Mouse (Mus musculus) forebrain, embryonic 16.5 days (tissue): ENCODE data around the gene Gstk1. TPM values are rescaled to one million over a fixed set of nuclear protein-coding genes. Genes with fewer than 3 reads are reported as not detected.

Source experiments
- ATAC-seq: fragments of 200-750 bp; cut with Nextera tagmentation; 2 replicates; pipeline ENCODE4 v1.8.0; 2017; ENCODE audit warnings: mild to moderate bottlenecking, moderate library complexity
- H3K27ac ChIP-seq: fragments of 300-500 bp; sonication (generic); 2 replicates; pipeline ENCODE4 v1.5.1; 2014; ENCODE audit warnings: low read length, control low read depth
- H3K27me3 ChIP-seq: fragments of 300-500 bp; sonication (generic); replicated peaks from 2 replicates; pipeline ENCODE4 v1.6.1; 2014; ENCODE audit warnings: low read length; ENCODE audit not compliant: control insufficient read depth, insufficient read depth
- H3K36me3 ChIP-seq: fragments of 300-500 bp; sonication (generic); 2 replicates; pipeline ENCODE4 v1.6.1; 2014; ENCODE audit not compliant: control insufficient read depth, insufficient read depth
- H3K4me1 ChIP-seq: fragments of 300-500 bp; sonication (generic); replicated peaks from 2 replicates; pipeline ENCODE4 v1.6.1; 2014; ENCODE audit warnings: low read length; ENCODE audit not compliant: control insufficient read depth, insufficient read depth
- H3K4me2 ChIP-seq: fragments of 300-500 bp; sonication (generic); 2 replicates; pipeline ENCODE4 v1.6.1; 2014; ENCODE audit warnings: mild to moderate bottlenecking, low read length, control low read depth
- H3K4me3 ChIP-seq: fragments of 300-500 bp; sonication (generic); replicated peaks from 2 replicates; pipeline ENCODE4 v1.5.1; 2014; ENCODE audit warnings: mild to moderate bottlenecking, low read length, control low read depth
- H3K9ac ChIP-seq: fragments of 300-500 bp; sonication (generic); replicated peaks from 2 replicates; pipeline ENCODE4 v1.6.1; 2014; ENCODE audit warnings: low read depth, low read length, control low read depth
- H3K9me3 ChIP-seq: fragments of 300-500 bp; sonication (generic); 2 replicates; pipeline ENCODE4 v1.6.1; 2016; ENCODE audit warnings: low read length; ENCODE audit not compliant: control insufficient read depth
- WGBS: fragments of 180-500 bp; shearing (Covaris S2); extraction: QIAGEN DNeasy Blood & Tissue Kit; methylation state at CpG from one replicate; pipeline ENCODE4 v1.1.7; 2014; 5-methylcytosine and 5-hydroxymethylcytosine counted together
- polyA plus RNA-seq: library from polyadenylated mRNA; unstranded; fragments of >200 nt; fragmentation: Nextera tagmentation; extraction: Ambion mirVana; gene quantifications from 2 replicates; pipeline ENCODE4 v1.2.1, GENCODE M21; 2015

Gene Gstk1
- polyA plus RNA-seq, 1 experiment from 2014 or later, result 8.2 TPM

GRCm38 (mm10) chr6:42264626-42265312 is 19.0 kb downstream of the Gstk1 start, which contains the start of gene Casp2:
Gene Casp2, plus strand, starts transcription at chr6:42264985.
- peak; percentile 99 for ATAC-seq
- WGBS, result under 1% methylated on average over 49 of the region's 51 CpGs

DNA sequence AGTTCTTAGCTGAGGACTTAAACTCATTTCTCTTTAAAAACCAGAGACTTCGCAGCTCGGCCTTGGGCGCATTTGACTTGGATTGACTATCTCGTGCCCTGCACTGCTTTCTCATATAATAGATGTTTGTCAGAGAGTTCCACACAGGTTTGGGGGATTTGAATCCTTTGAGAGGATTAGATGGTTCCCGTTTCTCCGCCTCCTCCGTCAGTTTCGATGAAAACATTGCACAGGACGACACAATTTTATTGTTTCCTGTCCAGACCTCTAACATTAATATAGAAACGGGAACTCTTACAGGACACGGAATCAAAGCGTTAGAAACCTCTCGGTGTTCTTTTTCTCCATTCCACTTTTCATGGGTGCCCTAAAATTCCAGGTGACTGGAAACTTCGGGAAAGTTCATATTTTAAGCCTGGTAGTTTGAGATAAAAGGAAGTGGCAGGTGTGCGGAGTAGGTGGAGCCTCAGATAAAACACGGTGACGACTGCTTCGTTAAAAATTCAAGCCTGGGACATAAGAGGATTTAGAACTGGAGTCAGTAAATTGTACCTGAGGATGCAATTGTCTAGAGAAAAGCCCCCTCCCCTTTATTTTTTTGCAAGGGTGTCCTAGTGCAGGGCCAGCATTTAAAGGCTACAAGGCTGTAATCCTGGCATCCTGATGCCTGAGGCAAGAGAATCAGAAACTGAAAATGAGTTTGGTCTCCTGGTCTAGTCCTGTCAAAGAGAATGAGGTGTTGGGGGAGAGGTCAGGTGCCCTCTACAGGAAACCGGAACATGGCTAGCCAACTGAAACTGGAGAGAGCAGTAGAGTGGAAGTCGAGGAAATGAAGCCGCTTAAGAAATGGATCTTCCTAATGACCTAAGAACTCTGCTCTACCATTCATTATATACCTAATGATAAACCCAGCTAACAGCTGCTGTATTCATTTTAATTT is 19.9 kb downstream of the Gstk1 start:
- Histone ChIP-seq H3K4me1 (peaks cover 11% of the 10 kb centered on the region), H3K9ac (peak overlapping the region; percentile 79), H3K4me3 (peak overlapping the region; percentile 71), H3K4me2 (peak overlapping the region; percentile 96), H3K9me3 (no peaks in the 10 kb centered on the region), H3K27me3 (no peaks in the 10 kb centered on the region), H3K27ac (peak overlapping the region; percentile 88), H3K36me3 (peaks cover 16% of the 10 kb centered on the region)
- no peak for ATAC-seq
- WGBS, result under 1% methylated on average over 21 of the region's 21 CpGs

More at GRCm38 (mm10) chr6:42264626-42265312, 19.0 kb downstream of the Gstk1 start, which contains the start of gene Casp2:
- H3K36me3 ChIP-seq, result peaks cover 11% of the 10 kb centered on the region
- peak within 1 kb of the TSS; percentile 71 for H3K4me3 ChIP-seq
- peak within 1 kb of the TSS; percentile 88 for H3K27ac ChIP-seq
- peak within 1 kb of the TSS; percentile 96 for H3K4me2 ChIP-seq
- no peaks in the 10 kb centered on the region for H3K27me3 ChIP-seq
- H3K9me3 ChIP-seq, result no peaks in the 10 kb centered on the region
- H3K9ac ChIP-seq, result peak within 1 kb of the TSS; percentile 79
- H3K4me1 ChIP-seq, result peaks cover 11% of the 10 kb centered on the region

GRCm38 (mm10) chr6:42270817-42271216 is 25.1 kb downstream of the Gstk1 start:
- Histone ChIP-seq H3K27ac (no peak overlapping the region), H3K4me3 (no peak overlapping the region), H3K9me3 (no peaks in the 10 kb centered on the region), H3K36me3 (peaks cover 48% of the 10 kb centered on the region), H3K4me2 (no peak overlapping the region), H3K9ac (no peak overlapping the region), H3K4me1 (peaks cover 7% of the 10 kb centered on the region), H3K27me3 (no peaks in the 10 kb centered on the region)
- no peak for ATAC-seq

DNA sequence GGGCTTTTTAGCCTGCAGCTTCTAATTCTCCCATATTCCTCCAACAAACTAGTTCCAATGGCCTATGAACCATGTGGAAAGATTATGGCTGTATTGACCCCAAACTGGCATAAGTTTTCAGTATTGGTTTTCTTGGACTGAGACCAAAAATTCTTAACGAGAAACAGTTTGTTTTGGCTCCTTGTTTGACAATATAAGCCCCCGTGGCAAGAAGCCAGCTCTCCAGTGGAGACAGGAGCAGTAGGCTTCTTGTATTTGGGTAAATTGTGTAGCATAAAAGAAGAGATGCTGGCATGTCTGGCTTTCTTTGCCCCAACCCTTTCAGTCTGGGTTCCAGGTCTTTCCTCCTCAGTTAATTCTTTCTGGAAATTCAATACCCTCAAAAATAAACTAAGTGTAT is 30.4 kb downstream of the Gstk1 start:
- Histone ChIP-seq H3K4me2 (no peak overlapping the region), H3K9me3 (no peaks in the 10 kb centered on the region), H3K4me3 (no peak overlapping the region), H3K27ac (no peak overlapping the region), H3K4me1 (no peaks in the 10 kb centered on the region), H3K27me3 (no peaks in the 10 kb centered on the region), H3K36me3 (peaks cover 66% of the 10 kb centered on the region), H3K9ac (no peak overlapping the region)
- ATAC-seq, result no peak
- 27% methylated on average over 2 of the region's 2 CpGs for WGBS

DNA sequence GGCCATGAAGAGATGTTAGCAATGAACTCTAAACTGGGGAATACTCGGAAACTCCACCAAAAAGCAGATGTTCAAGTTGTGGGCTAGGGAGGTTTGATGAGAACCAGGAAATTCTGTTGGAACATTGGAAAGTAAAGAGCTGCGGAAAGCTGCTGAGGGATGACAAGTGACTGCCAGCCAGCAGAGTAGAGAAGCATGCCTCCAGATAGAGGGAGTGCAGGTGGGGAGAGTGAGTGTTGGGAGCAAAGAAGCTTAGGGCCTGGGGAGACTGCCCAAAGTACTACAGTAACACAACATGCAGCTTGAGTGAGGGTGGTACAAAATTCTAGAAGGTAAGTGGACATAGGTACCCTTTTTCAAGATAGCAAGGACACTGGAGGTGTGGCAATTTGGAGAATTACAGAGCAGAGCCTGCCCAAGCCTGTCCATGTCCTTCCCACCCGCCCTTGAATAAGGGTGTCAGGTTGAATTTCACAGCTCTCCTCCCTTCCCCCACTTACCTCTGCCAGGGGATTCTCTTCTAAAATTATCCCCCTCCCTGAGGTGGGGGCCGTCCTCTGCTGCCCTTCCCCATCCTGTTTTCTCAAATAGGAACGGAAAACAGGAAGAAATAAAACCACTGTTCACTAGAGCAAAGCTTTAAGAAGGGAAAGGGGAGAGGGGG is 37.3 kb downstream of the Gstk1 start:
- Histone ChIP-seq H3K4me3 (no peak overlapping the region), H3K4me1 (no peaks in the 10 kb centered on the region), H3K27ac (no peak overlapping the region), H3K36me3 (peaks cover 34% of the 10 kb centered on the region), H3K9ac (no peak overlapping the region), H3K9me3 (no peaks in the 10 kb centered on the region), H3K27me3 (no peaks in the 10 kb centered on the region), H3K4me2 (no peak overlapping the region)
- 92% methylated on average over 5 of the region's 5 CpGs for WGBS
- ATAC-seq, result no peak

GRCm38 (mm10) chr6:42286448-42286847 is 40.7 kb downstream of the Gstk1 start, which contains the start of gene Clcn1:
Gene Clcn1, plus strand, starts transcription at chr6:42286685.
- no peaks in the 10 kb centered on the region for H3K4me1 ChIP-seq
- WGBS, result 71% methylated on average over 4 of the region's 5 CpGs
- H3K36me3 ChIP-seq, result peaks cover 16% of the 10 kb centered on the region
- ATAC-seq, result no peak
- H3K9me3 ChIP-seq, result no peaks in the 10 kb centered on the region
- H3K27ac ChIP-seq, result no peak within 1 kb of the TSS
- no peak within 1 kb of the TSS for H3K9ac ChIP-seq
- H3K27me3 ChIP-seq, result no peaks in the 10 kb centered on the region
- no peak within 1 kb of the TSS for H3K4me2 ChIP-seq
- no peak within 1 kb of the TSS for H3K4me3 ChIP-seq

DNA sequence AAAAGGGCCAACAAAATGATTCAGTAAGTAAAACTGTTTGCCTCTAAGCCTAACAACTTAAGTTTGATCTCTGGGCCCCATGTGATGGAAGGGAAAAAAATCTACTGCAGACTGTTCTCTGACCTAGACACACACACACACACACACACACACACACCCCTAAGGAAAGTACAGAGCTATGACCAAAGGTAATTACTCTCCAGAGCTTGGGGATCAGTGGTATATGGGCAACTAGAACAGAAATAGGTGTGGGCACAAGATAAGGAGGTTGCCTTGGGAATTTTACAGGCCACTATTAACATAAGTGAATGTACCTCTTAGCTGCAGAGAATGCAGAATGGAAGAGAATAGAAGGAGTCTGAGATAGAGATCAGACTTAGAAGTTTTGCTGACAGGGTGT is 41.8 kb downstream of the Gstk1 start:
- Histone ChIP-seq H3K9me3 (no peaks in the 10 kb centered on the region), H3K4me1 (no peaks in the 10 kb centered on the region), H3K27ac (no peak overlapping the region), H3K36me3 (peaks cover 13% of the 10 kb centered on the region), H3K4me3 (no peak overlapping the region), H3K4me2 (no peak overlapping the region), H3K9ac (no peak overlapping the region), H3K27me3 (no peaks in the 10 kb centered on the region)
- no peak for ATAC-seq

DNA sequence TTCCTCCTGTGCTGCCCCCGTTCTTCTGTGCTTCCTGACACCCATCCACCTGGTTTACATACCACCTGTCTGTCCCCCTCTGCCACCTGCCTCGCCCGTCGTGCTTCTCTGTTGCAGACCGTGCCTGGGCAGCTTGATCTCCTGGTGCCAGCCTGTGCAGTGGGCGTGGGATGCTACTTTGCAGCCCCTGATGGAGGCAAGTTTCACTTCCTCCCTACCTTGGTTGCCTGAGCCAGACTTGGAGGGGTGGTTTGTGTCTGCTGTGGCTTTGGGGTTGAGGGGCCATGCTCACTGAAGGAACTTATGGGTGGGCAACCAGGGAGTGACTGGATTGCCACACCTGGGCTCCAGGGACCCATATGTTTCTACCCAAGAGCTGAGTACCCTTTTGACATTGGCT is 47.6 kb downstream of the Gstk1 start:
- peaks cover 15% of the 10 kb centered on the region for H3K36me3 ChIP-seq

GRCm38 (mm10) chr6:42295549-42296094 is 49.9 kb downstream of the Gstk1 start:
- WGBS, result 87% methylated on average over 3 of the region's 3 CpGs
- no peaks in the 10 kb centered on the region for H3K4me1 ChIP-seq
- no peaks in the 10 kb centered on the region for H3K9me3 ChIP-seq
- H3K27ac ChIP-seq, result no peak overlapping the region
- H3K9ac ChIP-seq, result no peak overlapping the region
- H3K36me3 ChIP-seq, result peaks cover 16% of the 10 kb centered on the region
- no peaks in the 10 kb centered on the region for H3K27me3 ChIP-seq
- H3K4me3 ChIP-seq, result no peak overlapping the region
- no peak overlapping the region for H3K4me2 ChIP-seq
- no peak for ATAC-seq

More for the DNA sequence above, 47.6 kb downstream of the Gstk1 start:
- Histone ChIP-seq H3K27me3 (no peaks in the 10 kb centered on the region), H3K27ac (no peak overlapping the region), H3K9ac (no peak overlapping the region), H3K9me3 (no peaks in the 10 kb centered on the region), H3K4me1 (no peaks in the 10 kb centered on the region), H3K4me2 (no peak overlapping the region), H3K4me3 (no peak overlapping the region)
- WGBS, result 95% methylated on average over 6 of the region's 6 CpGs
- ATAC-seq, result no peak
